Mouse (Mus musculus) ovary, postnatal 10 days (tissue): ENCODE results near the gene Gm8138.
"Not testable (repeated sequence)": the region's sequence is repeated elsewhere in the genome, so short reads cannot be mapped to it uniquely, and the experiment has no call there.

Experiments used
- DNase-seq: peaks from one replicate; pipeline ENCODE4 v3.0.0; 2022; ENCODE audit warnings: low spot score

Gm8138 gene

DNA sequence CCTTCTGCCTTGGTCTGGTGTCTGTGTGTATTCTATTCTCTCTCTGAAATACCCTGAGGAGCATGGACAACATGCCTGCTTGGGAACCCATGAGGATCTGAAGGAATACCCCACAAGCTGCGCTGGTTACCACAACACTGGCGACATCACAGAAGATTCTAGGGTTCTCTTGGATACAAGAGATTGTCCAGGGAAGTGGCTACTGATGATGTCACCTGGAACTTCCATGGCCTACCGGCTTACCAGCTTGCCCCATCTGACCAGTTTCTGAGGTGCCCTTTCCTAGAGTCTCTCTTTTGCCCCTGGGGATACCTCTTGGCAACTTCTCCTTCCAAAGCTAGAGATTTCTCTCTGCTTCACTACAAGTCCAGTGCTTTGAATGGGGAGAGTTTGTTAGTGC lies at the start of gene Gm8138:
Gene Gm8138, minus strand, starts transcription at position 101 of the 400 bp plus-strand sequence.
- DNase-seq: not testable (repeated sequence)

DNA sequence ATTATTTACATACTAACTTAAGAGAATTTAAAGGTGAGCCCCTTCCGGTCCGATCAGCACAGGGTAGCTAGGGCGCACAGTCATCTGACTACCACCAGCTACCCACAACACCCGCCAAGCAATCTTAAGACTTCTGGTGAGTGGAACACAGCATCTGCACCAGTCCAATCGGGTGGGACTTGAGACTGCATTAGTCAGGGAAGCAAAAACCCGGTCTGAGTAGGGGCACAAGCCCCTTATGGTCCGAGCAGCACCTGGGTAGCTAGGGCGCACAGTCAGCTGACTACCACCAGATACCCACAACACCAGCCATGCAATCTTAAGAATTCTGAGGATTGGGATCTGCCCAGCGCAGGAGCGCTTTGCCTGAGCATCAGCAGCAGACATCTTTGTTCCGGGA lies 54.4 kb downstream of the Gm8138 start:
- DNase-seq: not testable (repeated sequence)
